Comparison of ENCODE assay signal across 8 mouse cellular contexts in genomic region chrX:162902040-162902734, GRCm38 (mm10). TPM values are rescaled to one million over a fixed set of nuclear protein-coding genes. Genes with fewer than 3 reads are reported as not detected.
DNase-seq lines count a peak whose midpoint lies in the region; ATAC-seq and TF ChIP-seq lines count a peak whose summit lies in the region.

No protein-coding gene starts in this region.

- no peaks in the 10 kb centered on the region for H3K36me3 ChIP-seq in hindbrain, postnatal 0 days (ENCODE audit: insufficient read depth, low read length)
- no peaks in the 10 kb centered on the region for H3K36me3 ChIP-seq in macrophage (ENCODE audit: inconsistent target)

- WGBS in hindbrain, postnatal 0 days, result 31% methylated on average over 29 of the region's 29 CpGs
- WGBS in macrophage (ENCODE audit: missing documents), result 27% methylated on average over 29 of the region's 29 CpGs

- ATAC-seq in hindbrain, postnatal 0 days, result peak; percentile 83

- H3K4me3 ChIP-seq in hindbrain, postnatal 0 days (ENCODE audit: low read length), result peak overlapping the region; percentile 54
- H3K4me3 ChIP-seq in macrophage (ENCODE audit: inconsistent target), result peak overlapping the region; percentile 56

- H3K27me3 ChIP-seq in hindbrain, postnatal 0 days (ENCODE audit: insufficient read depth, low read length), result no peaks in the 10 kb centered on the region

- no peaks in the 10 kb centered on the region for H3K9me3 ChIP-seq in hindbrain, postnatal 0 days (ENCODE audit: low read length)

- H3K9ac ChIP-seq in hindbrain, postnatal 0 days (replicated peaks; ENCODE audit: low read length), result peak overlapping the region; percentile 67

- peak; percentile 88 for DNase-seq in T-cell, adult 2 months (ENCODE audit: low spot score)
- peak; percentile 42 to 43 for DNase-seq in cerebellum, postnatal 14 days
- DNase-seq in frontal cortex, postnatal 25 days (ENCODE audit: low spot score in 2 of 2), result peak; percentile 9 to 20
- peak; percentile 49 for DNase-seq in hindbrain, postnatal 0 days (ENCODE audit: low spot score)
- DNase-seq in left cerebral cortex, adult 8-10 months (ENCODE audit: low spot score in 2 of 2), result peak; percentile 37 to 39
- DNase-seq in right cerebral cortex, adult 18-20 months, result peak; percentile 55
- peak; percentile 28 for DNase-seq in urinary bladder, postnatal 14 days (ENCODE audit: low spot score)

- H3K27ac ChIP-seq in hindbrain, postnatal 0 days, result peak overlapping the region; percentile 78
- peak overlapping the region; percentile 71 for H3K27ac ChIP-seq in macrophage

- H3K79me2 ChIP-seq in macrophage (ENCODE audit: inconsistent target), result peaks cover 44% of the 10 kb centered on the region

- H3K4me1 ChIP-seq in hindbrain, postnatal 0 days (ENCODE audit: insufficient read depth, low read length), result no peaks in the 10 kb centered on the region

- H3K4me2 ChIP-seq in hindbrain, postnatal 0 days (ENCODE audit: low read depth, low read length), result peak overlapping the region; percentile 68

- peak; percentile 18; the same call in 1 of the 2 replicates for TF ChIP-seq CTCF in hindbrain, postnatal 0 days (IDR thresholded peaks at IDR 0.05; ENCODE audit: low read depth)

RNA-seq across cellular contexts. Expression of gene Ctps2, which starts 1.1 kb away (rescaled TPM):
- total RNA-seq in hindbrain, postnatal 0 days (2014; rRNA removed), result 48.8 and 53.6 TPM in 2 replicates
- 71.5 and 74.9 TPM in 2 replicates for polyA plus RNA-seq in hindbrain, postnatal 0 days (2015; fragmentation: Nextera tagmentation; extraction: Ambion mirVana)
- 10 to 100 TPM; 54.0 to 62.5 (median 58.2) TPM for total RNA-seq in left cerebral cortex, adult 8-10 months (2022)
- 100 to 1,000 TPM in 22 of 26 experiments, 10 to 100 TPM in 4; 72.6 to 389 (median 180) TPM for total RNA-seq in macrophage (2018; cell fraction: chromatin; rRNA removed)
- total RNA-seq in macrophage (2018; cell fraction: cytosol; rRNA removed), result 10 to 100 TPM; 43.5 to 72.5 (median 56.9) TPM
- 100 to 1,000 TPM in 5 of 26 experiments, 10 to 100 TPM in 21; 38.3 to 127 (median 64.6) TPM for total RNA-seq in macrophage (2018; cell fraction: nucleus; rRNA removed)
- 46.0 to 55.3 TPM (median 47.7 TPM) in 3 replicates for polyA plus RNA-seq in macrophage (2018)

RNA-seq across cellular contexts. Expression of gene Syap1, which starts 13.9 kb away (rescaled TPM):
- 23.4 and 30.6 TPM in 2 replicates for total RNA-seq in hindbrain, postnatal 0 days (2014; rRNA removed)
- polyA plus RNA-seq in hindbrain, postnatal 0 days (2015; fragmentation: Nextera tagmentation; extraction: Ambion mirVana), result 40.0 and 40.6 TPM in 2 replicates
- 10 to 100 TPM; 22.2 to 27.2 (median 25.4) TPM for total RNA-seq in left cerebral cortex, adult 8-10 months (2022)
- total RNA-seq in macrophage (2018; cell fraction: chromatin; rRNA removed), result 100 to 1,000 TPM in 2 of 26 experiments, 10 to 100 TPM in 24; 38.1 to 110 (median 56.0) TPM
- total RNA-seq in macrophage (2018; cell fraction: cytosol; rRNA removed), result 10 to 100 TPM; 41.9 to 62.3 (median 52.6) TPM
- 10 to 100 TPM; 40.8 to 86.8 (median 53.0) TPM for total RNA-seq in macrophage (2018; cell fraction: nucleus; rRNA removed)
- 59.8 to 63.5 TPM (median 60.5 TPM) in 3 replicates for polyA plus RNA-seq in macrophage (2018)

Comparison
In these comparisons a context has a peak if more than half of its experiments do, and no peak if none do; other contexts are left out.
1. Peak in every context shown above with its lines: DNase-seq, ATAC-seq, H3K4me3 ChIP-seq and H3K27ac ChIP-seq.
2. DNase-seq: peak in every context shown above with its lines; median percentile 88 in T-cell, adult 2 months; 55 in right cerebral cortex, adult 18-20 months; 49 in hindbrain, postnatal 0 days; 42 in cerebellum, postnatal 14 days; 38 in left cerebral cortex, adult 8-10 months; 28 in urinary bladder, postnatal 14 days; 14 in frontal cortex, postnatal 25 days.